Mouse (Mus musculus): Measurements from ENCODE around the gene Gipc3.

- TF ChIP-seq CTCF (IDR thresholded peaks at IDR 0.05; ENCODE audit: extremely low read depth, insufficient read length, insufficient replicate concordance, low read depth, low read length), result no peak
- no peak for TF ChIP-seq POLR2A (IDR thresholded peaks at IDR 0.05; ENCODE audit: low read depth, low read length)
These were observed 2.3 kb downstream of the Gipc3 start for GRCm38 (mm10) chr10:81340551-81341332.
